In genomic region chr2:49927362-49927761, GRCm38 (mm10) we compare ENCODE assay signal across 27 mouse cellular contexts.
"Had no signal": no experiment of that assay in that cellular context is flagged by ENCODE, and none has a peak within 500 bp of the region (broad histone marks: within the 10 kb centered on the region; RNA-seq: fewer than 3 reads in every experiment).

No protein-coding gene starts in this region.

- H3K36me3 ChIP-seq: heart, embryonic 10.5 days; heart, embryonic 12.5 days; hindbrain, embryonic 10.5 days; hindbrain, embryonic 12.5 days; intestine, embryonic 15.5 days; limb, embryonic 10.5 days; limb, embryonic 12.5 days; liver, embryonic 13.5 days had no signal

- DNase-seq: gastrocnemius, adult 2 months; gastrocnemius, postnatal 14 days; gastrocnemius, postnatal 36 days; heart, adult 18-20 months; heart, postnatal 10 days; heart, postnatal 4 days; kidney, adult 18-20 months; kidney, adult 8-10 months; kidney, postnatal 10 days; kidney, postnatal 25 days; kidney, postnatal 4 days; liver; liver, embryonic 13.5 days had no signal

- H3K4me3 ChIP-seq: gastrocnemius, adult 2 months; heart, embryonic 10.5 days; heart, embryonic 12.5 days; hindbrain, embryonic 10.5 days; hindbrain, embryonic 12.5 days; intestine, embryonic 15.5 days; layer of hippocampus, adult 2 months; left cerebral cortex, adult 2 months; limb, embryonic 10.5 days; limb, embryonic 12.5 days; liver, embryonic 13.5 days had no signal

- H3K4me2 ChIP-seq: heart, embryonic 12.5 days; hindbrain, embryonic 12.5 days; hindbrain, embryonic 14.5 days; intestine, embryonic 15.5 days; limb, embryonic 12.5 days; liver, embryonic 11.5 days; liver, embryonic 13.5 days had no signal

- ATAC-seq: hindbrain, embryonic 16.5 days; inflammation-experienced regulatory T-cells, adult 6 months; intestine, embryonic 15.5 days; intestine, postnatal 0 days had no signal

- H3K27ac ChIP-seq: gastrocnemius, adult 2 months; heart, embryonic 10.5 days; hindbrain, embryonic 10.5 days; hindbrain, embryonic 12.5 days; hindbrain, embryonic 14.5 days; intestine, embryonic 15.5 days; layer of hippocampus, adult 2 months; left cerebral cortex, adult 2 months; limb, embryonic 10.5 days; limb, embryonic 12.5 days; liver, embryonic 13.5 days had no signal

- H3K9me3 ChIP-seq: heart, embryonic 10.5 days; heart, embryonic 12.5 days; hindbrain, embryonic 10.5 days; hindbrain, embryonic 12.5 days; intestine, embryonic 15.5 days; limb, embryonic 10.5 days; limb, embryonic 12.5 days; liver, embryonic 13.5 days had no signal

- H3K9ac ChIP-seq: heart, embryonic 12.5 days; hindbrain, embryonic 12.5 days; hindbrain, embryonic 14.5 days; intestine, embryonic 15.5 days; limb, embryonic 12.5 days; liver, embryonic 13.5 days had no signal

- H3K4me1 ChIP-seq: intestine, embryonic 15.5 days; limb, embryonic 10.5 days; limb, embryonic 12.5 days; liver, embryonic 13.5 days had no signal

- H3K27me3 ChIP-seq: heart, embryonic 12.5 days; hindbrain, embryonic 12.5 days; intestine, embryonic 15.5 days; limb, embryonic 12.5 days; liver, embryonic 13.5 days had no signal
